Mouse (Mus musculus) embryonic fibroblast, embryonic 13.5 days (primary cell): ENCODE measurements around the gene Tubal3.

ENCODE experiments used
- CTCF ChIP-seq: IDR thresholded peaks from 2 replicates; pipeline ENCODE4 v1.5.1; 2011; ENCODE audit warnings: mild to moderate bottlenecking, control low read depth, low read length, moderate library complexity, borderline replicate concordance; ENCODE audit not compliant: insufficient read depth
- POLR2A ChIP-seq: IDR thresholded peaks from 2 replicates; pipeline ENCODE4 v1.6.1; 2011; ENCODE audit warnings: low read depth, mild to moderate bottlenecking, control low read depth, low read length, moderate library complexity

- TF ChIP-seq POLR2A = no peak
- no peak for TF ChIP-seq CTCF
These were observed 48.2 kb upstream of the Tubal3 start for GRCm38 (mm10) chr13:3869901-3870300.
